Mouse (Mus musculus): ENCODE results near the gene Dusp10. TPM values are rescaled to one million over a fixed set of nuclear protein-coding genes. Genes with fewer than 3 reads are reported as not detected.

Dusp10 gene
- polyA plus RNA-seq, 1 experiment from 2014 or later: 11.1 TPM

- Histone ChIP-seq H3K4me2 (ENCODE audit: low read depth, low read length) (peak overlapping the region; percentile 77), H3K4me3 (replicated peaks; ENCODE audit: low read length) (peak overlapping the region; percentile 62), H3K4me1 (ENCODE audit: control insufficient read depth, insufficient read depth, low read length) (peaks cover 4% of the 10 kb centered on the region; the same call in 1 of the 2 replicates), H3K27me3 (ENCODE audit: control insufficient read depth, insufficient read depth, low read length) (no peaks in the 10 kb centered on the region), H3K27ac (ENCODE audit: low read length) (peak overlapping the region; percentile 67), H3K36me3 (ENCODE audit: control insufficient read depth, insufficient read depth, low read length) (no peaks in the 10 kb centered on the region), H3K9ac (ENCODE audit: low read length) (peak overlapping the region; percentile 67), H3K9me3 (replicated peaks; ENCODE audit: control insufficient read depth, low read length) (no peaks in the 10 kb centered on the region)
- ATAC-seq (ENCODE audit: insufficient read depth, low FRiP score): no peak
- 0% methylated on average over 12 of the region's 12 CpGs for WGBS
These were observed 21.7 kb downstream of the Dusp10 start for GRCm38 (mm10) chr1:184034741-184035181.

GRCm38 (mm10) chr1:184035346-184035903, 22.3 kb downstream of the Dusp10 start:
- Histone ChIP-seq H3K9ac (ENCODE audit: low read length) (peak overlapping the region; percentile 67), H3K27ac (ENCODE audit: low read length) (peak overlapping the region; percentile 47; the same call in 1 of the 2 replicates), H3K9me3 (replicated peaks; ENCODE audit: control insufficient read depth, low read length) (no peaks in the 10 kb centered on the region), H3K4me2 (ENCODE audit: low read depth, low read length) (peak overlapping the region; percentile 77), H3K27me3 (ENCODE audit: control insufficient read depth, insufficient read depth, low read length) (no peaks in the 10 kb centered on the region), H3K4me1 (ENCODE audit: control insufficient read depth, insufficient read depth, low read length) (peaks cover 4% of the 10 kb centered on the region; the same call in 1 of the 2 replicates), H3K36me3 (ENCODE audit: control insufficient read depth, insufficient read depth, low read length) (no peaks in the 10 kb centered on the region), H3K4me3 (replicated peaks; ENCODE audit: low read length) (peak overlapping the region; percentile 62)
- no peak for ATAC-seq (ENCODE audit: insufficient read depth, low FRiP score)
- 8% methylated on average over 12 of the region's 12 CpGs for WGBS

- Histone ChIP-seq H3K27ac (ENCODE audit: low read length) (no peak overlapping the region), H3K36me3 (ENCODE audit: control insufficient read depth, insufficient read depth, low read length) (no peaks in the 10 kb centered on the region), H3K4me1 (ENCODE audit: control insufficient read depth, insufficient read depth, low read length) (peaks cover 4% of the 10 kb centered on the region; the same call in 1 of the 2 replicates), H3K9ac (ENCODE audit: low read length) (no peak overlapping the region), H3K27me3 (ENCODE audit: control insufficient read depth, insufficient read depth, low read length) (no peaks in the 10 kb centered on the region), H3K4me3 (replicated peaks; ENCODE audit: low read length) (no peak overlapping the region), H3K4me2 (ENCODE audit: low read depth, low read length) (no peak overlapping the region), H3K9me3 (replicated peaks; ENCODE audit: control insufficient read depth, low read length) (no peaks in the 10 kb centered on the region)
- ATAC-seq (ENCODE audit: insufficient read depth, low FRiP score): no peak
- WGBS: 82% methylated on average over 4 of the region's 4 CpGs
These were observed 24.7 kb downstream of the Dusp10 start for GRCm38 (mm10) chr1:184037802-184038201.

GRCm38 (mm10) chr1:184039301-184039700, 26.2 kb downstream of the Dusp10 start:
- Histone ChIP-seq H3K36me3 (ENCODE audit: control insufficient read depth, insufficient read depth, low read length) (no peaks in the 10 kb centered on the region), H3K27ac (ENCODE audit: low read length) (no peak overlapping the region), H3K4me2 (ENCODE audit: low read depth, low read length) (no peak overlapping the region), H3K4me3 (replicated peaks; ENCODE audit: low read length) (no peak overlapping the region), H3K27me3 (ENCODE audit: control insufficient read depth, insufficient read depth, low read length) (no peaks in the 10 kb centered on the region), H3K9ac (ENCODE audit: low read length) (no peak overlapping the region), H3K9me3 (replicated peaks; ENCODE audit: control insufficient read depth, low read length) (no peaks in the 10 kb centered on the region), H3K4me1 (ENCODE audit: control insufficient read depth, insufficient read depth, low read length) (peaks cover 4% of the 10 kb centered on the region; the same call in 1 of the 2 replicates)
- no peak for ATAC-seq (ENCODE audit: insufficient read depth, low FRiP score)
- 89% methylated on average over 10 of the region's 10 CpGs for WGBS

- H3K4me1 ChIP-seq (ENCODE audit: control insufficient read depth, insufficient read depth, low read length): peaks cover 4% of the 10 kb centered on the region; the same call in 1 of the 2 replicates
- no peaks in the 10 kb centered on the region for H3K9me3 ChIP-seq (replicated peaks; ENCODE audit: control insufficient read depth, low read length)
- no peak for ATAC-seq (ENCODE audit: insufficient read depth, low FRiP score)
- no peak overlapping the region for H3K9ac ChIP-seq (ENCODE audit: low read length)
- H3K4me2 ChIP-seq (ENCODE audit: low read depth, low read length): no peak overlapping the region
- no peak overlapping the region for H3K4me3 ChIP-seq (replicated peaks; ENCODE audit: low read length)
- H3K27ac ChIP-seq (ENCODE audit: low read length): no peak overlapping the region
- H3K27me3 ChIP-seq (ENCODE audit: control insufficient read depth, insufficient read depth, low read length): no peaks in the 10 kb centered on the region
- no peaks in the 10 kb centered on the region for H3K36me3 ChIP-seq (ENCODE audit: control insufficient read depth, insufficient read depth, low read length)
- 88% methylated on average over 11 of the region's 11 CpGs for WGBS
These were observed 27.1 kb downstream of the Dusp10 start for GRCm38 (mm10) chr1:184040181-184040580.

- H3K9me3 ChIP-seq (replicated peaks; ENCODE audit: control insufficient read depth, low read length): no peaks in the 10 kb centered on the region
- WGBS: 63% methylated on average over 1 of the region's 1 CpGs
- H3K27me3 ChIP-seq (ENCODE audit: control insufficient read depth, insufficient read depth, low read length): no peaks in the 10 kb centered on the region
- no peak for ATAC-seq (ENCODE audit: insufficient read depth, low FRiP score)
- H3K9ac ChIP-seq (ENCODE audit: low read length): no peak overlapping the region
- H3K27ac ChIP-seq (ENCODE audit: low read length): peak overlapping the region; percentile 4; the same call in 1 of the 2 replicates
- no peaks in the 10 kb centered on the region for H3K36me3 ChIP-seq (ENCODE audit: control insufficient read depth, insufficient read depth, low read length)
- no peak overlapping the region for H3K4me2 ChIP-seq (ENCODE audit: low read depth, low read length)
- H3K4me1 ChIP-seq (ENCODE audit: control insufficient read depth, insufficient read depth, low read length): no peaks in the 10 kb centered on the region; the same call in 1 of the 2 replicates
- no peak overlapping the region for H3K4me3 ChIP-seq (replicated peaks; ENCODE audit: low read length)
These were observed 27.8 kb downstream of the Dusp10 start for GRCm38 (mm10) chr1:184040906-184041305.

GRCm38 (mm10) chr1:184041778-184042573, 28.9 kb downstream of the Dusp10 start:
- peak; percentile 85 for ATAC-seq (ENCODE audit: insufficient read depth, low FRiP score)
- 60% methylated on average over 9 of the region's 9 CpGs for WGBS
- Histone ChIP-seq H3K36me3 (ENCODE audit: control insufficient read depth, insufficient read depth, low read length) (no peaks in the 10 kb centered on the region), H3K27me3 (ENCODE audit: control insufficient read depth, insufficient read depth, low read length) (no peaks in the 10 kb centered on the region), H3K27ac (ENCODE audit: low read length) (peak overlapping the region; percentile 58), H3K4me2 (ENCODE audit: low read depth, low read length) (no peak overlapping the region), H3K4me3 (replicated peaks; ENCODE audit: low read length) (no peak overlapping the region), H3K4me1 (ENCODE audit: control insufficient read depth, insufficient read depth, low read length) (no peaks in the 10 kb centered on the region; the same call in 1 of the 2 replicates), H3K9ac (ENCODE audit: low read length) (no peak overlapping the region), H3K9me3 (replicated peaks; ENCODE audit: control insufficient read depth, low read length) (no peaks in the 10 kb centered on the region)

- H3K4me1 ChIP-seq (ENCODE audit: control insufficient read depth, insufficient read depth, low read length): peaks cover 1% of the 10 kb centered on the region; the same call in 1 of the 2 replicates
- no peaks in the 10 kb centered on the region for H3K9me3 ChIP-seq (replicated peaks; ENCODE audit: control insufficient read depth, low read length)
- no peaks in the 10 kb centered on the region for H3K36me3 ChIP-seq (ENCODE audit: control insufficient read depth, insufficient read depth, low read length)
- 74% methylated on average over 9 of the region's 9 CpGs for WGBS
- no peak overlapping the region for H3K9ac ChIP-seq (ENCODE audit: low read length)
- H3K27ac ChIP-seq (ENCODE audit: low read length): peak overlapping the region; percentile 30
- ATAC-seq (ENCODE audit: insufficient read depth, low FRiP score): no peak
- H3K4me2 ChIP-seq (ENCODE audit: low read depth, low read length): no peak overlapping the region
- no peaks in the 10 kb centered on the region for H3K27me3 ChIP-seq (ENCODE audit: control insufficient read depth, insufficient read depth, low read length)
- H3K4me3 ChIP-seq (replicated peaks; ENCODE audit: low read length): no peak overlapping the region
These were observed 29.6 kb downstream of the Dusp10 start for GRCm38 (mm10) chr1:184042745-184043144.

- no peaks in the 10 kb centered on the region for H3K27me3 ChIP-seq (ENCODE audit: control insufficient read depth, insufficient read depth, low read length)
- 83% methylated on average over 6 of the region's 6 CpGs for WGBS
- no peaks in the 10 kb centered on the region for H3K9me3 ChIP-seq (replicated peaks; ENCODE audit: control insufficient read depth, low read length)
- ATAC-seq (ENCODE audit: insufficient read depth, low FRiP score): no peak
- no peak overlapping the region for H3K4me3 ChIP-seq (replicated peaks; ENCODE audit: low read length)
- H3K36me3 ChIP-seq (ENCODE audit: control insufficient read depth, insufficient read depth, low read length): no peaks in the 10 kb centered on the region
- no peak overlapping the region for H3K4me2 ChIP-seq (ENCODE audit: low read depth, low read length)
- H3K27ac ChIP-seq (ENCODE audit: low read length): no peak overlapping the region
- peaks cover 5% of the 10 kb centered on the region; the same call in 1 of the 2 replicates for H3K4me1 ChIP-seq (ENCODE audit: control insufficient read depth, insufficient read depth, low read length)
- H3K9ac ChIP-seq (ENCODE audit: low read length): no peak overlapping the region
These were observed 30.3 kb downstream of the Dusp10 start for GRCm38 (mm10) chr1:184043391-184043790.
